Mouse (Mus musculus): ENCODE data around the gene Grm8.

- no peak for TF ChIP-seq CTCF (IDR thresholded peaks at IDR 0.05; ENCODE audit: borderline replicate concordance, extremely low read depth, insufficient read depth, insufficient read length)
- no peak for TF ChIP-seq POLR2A (IDR thresholded peaks at IDR 0.05; ENCODE audit: borderline replicate concordance, extremely low read depth, insufficient read depth, insufficient read length, poor library complexity, severe bottlenecking)
Observed at GRCm38 (mm10) chr6:27904358-27904757, 230.6 kb downstream of the Grm8 start.
